Mouse (Mus musculus): ENCODE data around the gene Clybl. TPM values are rescaled to one million over a fixed set of nuclear protein-coding genes. Genes with fewer than 3 reads are reported as not detected.

The Clybl gene
- polyA plus RNA-seq, 1 experiment from 2014 or later = 27.9 TPM

DNA sequence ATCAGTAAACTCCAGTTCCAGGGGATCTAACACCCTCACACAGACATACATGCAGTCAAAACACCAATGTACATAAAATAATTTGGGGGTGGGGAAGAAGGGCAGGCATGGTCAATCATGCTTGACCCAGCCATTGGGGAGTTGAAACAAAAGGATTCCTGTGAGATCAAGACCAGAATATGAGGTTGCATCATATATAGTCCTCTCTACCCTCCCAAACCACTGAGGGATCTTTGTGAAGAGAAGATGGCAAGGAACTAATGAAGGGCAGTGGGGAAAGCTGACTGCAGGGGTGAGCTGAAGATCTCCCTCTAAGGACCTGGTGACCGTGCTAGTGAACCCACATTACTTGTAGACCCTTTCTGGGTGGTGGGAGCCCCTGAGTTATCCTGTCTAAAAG is 20.6 kb upstream of the Clybl start:
- no peak overlapping the region for H3K4me3 ChIP-seq (ENCODE audit: low read depth, low read length)
- no peak overlapping the region for H3K9ac ChIP-seq (ENCODE audit: low read length)
- H3K4me1 ChIP-seq (ENCODE audit: control insufficient read depth, insufficient read depth, low read length) = no peaks in the 10 kb centered on the region
- WGBS = 93% methylated on average over 1 of the region's 1 CpGs
- no peak for DNase-seq (ENCODE audit: low spot score)
- no peak overlapping the region for H3K4me2 ChIP-seq (ENCODE audit: low read depth, severe bottlenecking)
- no peak for ATAC-seq (ENCODE audit: insufficient number of reproducible peaks, low FRiP score, low TSS enrichment, low read depth)
- no peak overlapping the region for H3K27ac ChIP-seq (replicated peaks; ENCODE audit: low read depth, low read length)
- H3K9me3 ChIP-seq (ENCODE audit: control insufficient read depth, low read length) = no peaks in the 10 kb centered on the region
- peaks cover 2% of the 10 kb centered on the region; the same call in 1 of the 2 replicates for H3K36me3 ChIP-seq (ENCODE audit: control insufficient read depth, insufficient read depth, low read length)
- no peaks in the 10 kb centered on the region for H3K27me3 ChIP-seq (ENCODE audit: control insufficient read depth, insufficient read depth, low read length)

- DNase-seq (ENCODE audit: low spot score) (no peak), ATAC-seq (ENCODE audit: insufficient number of reproducible peaks, low FRiP score, low TSS enrichment, low read depth) (no peak)
- H3K27ac ChIP-seq (replicated peaks; ENCODE audit: low read depth, low read length) = no peak overlapping the region
- no peaks in the 10 kb centered on the region for H3K9me3 ChIP-seq (ENCODE audit: control insufficient read depth, low read length)
- WGBS = 93% methylated on average over 7 of the region's 7 CpGs
- no peak overlapping the region for H3K4me3 ChIP-seq (ENCODE audit: low read depth, low read length)
- no peaks in the 10 kb centered on the region for H3K36me3 ChIP-seq (ENCODE audit: control insufficient read depth, insufficient read depth, low read length)
- no peaks in the 10 kb centered on the region for H3K4me1 ChIP-seq (ENCODE audit: control insufficient read depth, insufficient read depth, low read length)
- H3K9ac ChIP-seq (ENCODE audit: low read length) = no peak overlapping the region
- H3K4me2 ChIP-seq (ENCODE audit: low read depth, severe bottlenecking) = no peak overlapping the region
- no peaks in the 10 kb centered on the region for H3K27me3 ChIP-seq (ENCODE audit: control insufficient read depth, insufficient read depth, low read length)
Measured at GRCm38 (mm10) chr14:122168912-122169311, 12.6 kb upstream of the Clybl start.

- H3K4me1 ChIP-seq (ENCODE audit: control insufficient read depth, insufficient read depth, low read length) = no peaks in the 10 kb centered on the region
- H3K4me3 ChIP-seq (ENCODE audit: low read depth, low read length) = no peak overlapping the region
- no peaks in the 10 kb centered on the region for H3K36me3 ChIP-seq (ENCODE audit: control insufficient read depth, insufficient read depth, low read length)
- no peak overlapping the region for H3K27ac ChIP-seq (replicated peaks; ENCODE audit: low read depth, low read length)
- no peaks in the 10 kb centered on the region for H3K9me3 ChIP-seq (ENCODE audit: control insufficient read depth, low read length)
- DNase-seq (ENCODE audit: low spot score) (no peak), ATAC-seq (ENCODE audit: insufficient number of reproducible peaks, low FRiP score, low TSS enrichment, low read depth) (no peak)
- no peak overlapping the region for H3K4me2 ChIP-seq (ENCODE audit: low read depth, severe bottlenecking)
- no peak overlapping the region for H3K9ac ChIP-seq (ENCODE audit: low read length)
- 84% methylated on average over 7 of the region's 7 CpGs for WGBS
- no peaks in the 10 kb centered on the region for H3K27me3 ChIP-seq (ENCODE audit: control insufficient read depth, insufficient read depth, low read length)
Measured at GRCm38 (mm10) chr14:122170202-122170781, 11.2 kb upstream of the Clybl start.

DNA sequence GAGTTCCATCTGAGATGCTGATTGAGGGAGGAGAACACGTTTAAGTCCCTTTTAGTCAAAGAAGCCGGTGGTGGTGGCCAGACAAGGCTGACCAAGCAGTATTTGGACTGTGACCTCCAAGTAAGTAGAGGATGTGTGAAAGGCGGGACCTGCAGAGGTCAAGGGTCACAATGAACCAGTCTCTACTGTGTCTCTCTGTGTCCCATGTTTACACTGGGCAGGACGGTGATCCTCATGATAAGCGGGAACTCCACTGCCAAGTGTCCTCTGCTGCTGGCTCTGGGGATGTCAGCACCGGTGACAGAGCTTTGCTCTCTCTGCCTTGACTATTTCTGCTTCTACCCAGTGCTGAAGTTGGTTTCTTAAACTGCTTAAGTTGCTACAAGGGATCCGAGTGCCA is 10.5 kb upstream of the Clybl start:
- Histone ChIP-seq H3K4me2 (ENCODE audit: low read depth, severe bottlenecking) (no peak overlapping the region), H3K27me3 (ENCODE audit: control insufficient read depth, insufficient read depth, low read length) (no peaks in the 10 kb centered on the region), H3K9me3 (ENCODE audit: control insufficient read depth, low read length) (no peaks in the 10 kb centered on the region), H3K27ac (replicated peaks; ENCODE audit: low read depth, low read length) (no peak overlapping the region), H3K9ac (ENCODE audit: low read length) (no peak overlapping the region), H3K4me1 (ENCODE audit: control insufficient read depth, insufficient read depth, low read length) (no peaks in the 10 kb centered on the region), H3K4me3 (ENCODE audit: low read depth, low read length) (no peak overlapping the region), H3K36me3 (ENCODE audit: control insufficient read depth, insufficient read depth, low read length) (no peaks in the 10 kb centered on the region)
- ATAC-seq (ENCODE audit: insufficient number of reproducible peaks, low FRiP score, low TSS enrichment, low read depth) (no peak), DNase-seq (ENCODE audit: low spot score) (no peak)
- 85% methylated on average over 7 of the region's 7 CpGs for WGBS

DNA sequence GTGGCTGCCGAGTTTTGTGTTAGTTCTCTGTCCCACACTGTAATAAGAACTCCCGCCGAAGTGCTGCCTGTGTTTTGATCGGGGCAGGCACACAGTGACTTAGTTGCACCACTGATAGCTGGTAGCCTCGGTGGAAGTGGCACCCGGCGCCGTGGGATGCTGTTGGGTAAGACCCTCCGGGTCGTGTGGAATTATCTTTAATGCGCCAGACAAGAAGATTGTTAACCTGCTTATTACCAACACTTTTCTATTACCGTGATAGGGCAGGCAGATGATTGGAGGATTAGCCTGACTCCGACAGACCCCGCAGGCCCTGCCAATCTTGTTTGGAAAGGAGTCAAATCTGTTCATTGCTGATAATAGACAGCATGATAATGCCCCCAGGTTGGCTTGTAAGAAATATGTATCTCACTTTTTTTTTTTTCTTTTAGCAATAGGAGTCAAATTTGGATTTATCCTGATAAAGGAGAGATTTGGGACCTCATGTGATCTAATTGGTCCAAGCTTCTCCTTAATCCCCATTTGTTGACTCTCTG is 5.2 kb upstream of the Clybl start:
- H3K27ac ChIP-seq (replicated peaks; ENCODE audit: low read depth, low read length) = no peak overlapping the region
- H3K4me1 ChIP-seq (ENCODE audit: control insufficient read depth, insufficient read depth, low read length) = 0 out of 2 replicates have a peak, but pooled peaks cover 3% of the 10 kb centered on the region
- DNase-seq (ENCODE audit: low spot score) (no peak), ATAC-seq (ENCODE audit: insufficient number of reproducible peaks, low FRiP score, low TSS enrichment, low read depth) (no peak)
- no peaks in the 10 kb centered on the region for H3K9me3 ChIP-seq (ENCODE audit: control insufficient read depth, low read length)
- no peaks in the 10 kb centered on the region for H3K36me3 ChIP-seq (ENCODE audit: control insufficient read depth, insufficient read depth, low read length)
- H3K27me3 ChIP-seq (ENCODE audit: control insufficient read depth, insufficient read depth, low read length) = no peaks in the 10 kb centered on the region
- H3K9ac ChIP-seq (ENCODE audit: low read length) = no peak overlapping the region
- no peak overlapping the region for H3K4me3 ChIP-seq (ENCODE audit: low read depth, low read length)
- H3K4me2 ChIP-seq (ENCODE audit: low read depth, severe bottlenecking) = no peak overlapping the region
- 88% methylated on average over 14 of the region's 14 CpGs for WGBS

- no peak for ATAC-seq (ENCODE audit: insufficient number of reproducible peaks, low FRiP score, low TSS enrichment, low read depth)
- Histone ChIP-seq H3K27me3 (ENCODE audit: control insufficient read depth, insufficient read depth, low read length) (no peaks in the 10 kb centered on the region), H3K9ac (ENCODE audit: low read length) (no peak overlapping the region), H3K4me1 (ENCODE audit: control insufficient read depth, insufficient read depth, low read length) (0 out of 2 replicates have a peak, but pooled peaks cover 3% of the 10 kb centered on the region), H3K4me2 (ENCODE audit: low read depth, severe bottlenecking) (no peak overlapping the region), H3K9me3 (ENCODE audit: control insufficient read depth, low read length) (no peaks in the 10 kb centered on the region), H3K36me3 (ENCODE audit: control insufficient read depth, insufficient read depth, low read length) (no peaks in the 10 kb centered on the region), H3K27ac (replicated peaks; ENCODE audit: low read depth, low read length) (no peak overlapping the region), H3K4me3 (ENCODE audit: low read depth, low read length) (no peak overlapping the region)
- 75% methylated on average over 16 of the region's 16 CpGs for WGBS
- no peak for DNase-seq (ENCODE audit: low spot score)
Measured at GRCm38 (mm10) chr14:122179262-122179661, 2.2 kb upstream of the Clybl start.

- no peaks in the 10 kb centered on the region for H3K9me3 ChIP-seq (ENCODE audit: control insufficient read depth, low read length)
- no peaks in the 10 kb centered on the region for H3K27me3 ChIP-seq (ENCODE audit: control insufficient read depth, insufficient read depth, low read length)
- no peak for DNase-seq (ENCODE audit: low spot score)
- H3K4me3 ChIP-seq (ENCODE audit: low read depth, low read length) = peak overlapping the region; percentile 63
- H3K9ac ChIP-seq (ENCODE audit: low read length) = peak overlapping the region; percentile 71
- 0 out of 2 replicates have a peak overlapping the region, but pooled peaks have one; percentile 36 for H3K27ac ChIP-seq (replicated peaks; ENCODE audit: low read depth, low read length)
- WGBS = 1% methylated on average over 12 of the region's 12 CpGs
- ATAC-seq (ENCODE audit: insufficient number of reproducible peaks, low FRiP score, low TSS enrichment, low read depth) = peak; percentile 72; the same call in 1 of the 2 replicates
- 0 out of 2 replicates have a peak, but pooled peaks cover 3% of the 10 kb centered on the region for H3K4me1 ChIP-seq (ENCODE audit: control insufficient read depth, insufficient read depth, low read length)
- H3K36me3 ChIP-seq (ENCODE audit: control insufficient read depth, insufficient read depth, low read length) = no peaks in the 10 kb centered on the region
- H3K4me2 ChIP-seq (ENCODE audit: low read depth, severe bottlenecking) = peak overlapping the region; percentile 61
Measured at GRCm38 (mm10) chr14:122181815-122182157, 282 bp downstream of the Clybl start.

- Histone ChIP-seq H3K9me3 (ENCODE audit: control insufficient read depth, low read length) (no peaks in the 10 kb centered on the region), H3K9ac (ENCODE audit: low read length) (no peak overlapping the region), H3K4me1 (ENCODE audit: control insufficient read depth, insufficient read depth, low read length) (0 out of 2 replicates have a peak, but pooled peaks cover 3% of the 10 kb centered on the region), H3K27ac (replicated peaks; ENCODE audit: low read depth, low read length) (no peak overlapping the region), H3K27me3 (ENCODE audit: control insufficient read depth, insufficient read depth, low read length) (no peaks in the 10 kb centered on the region), H3K4me2 (ENCODE audit: low read depth, severe bottlenecking) (no peak overlapping the region; the same call in 1 of the 2 replicates), H3K4me3 (ENCODE audit: low read depth, low read length) (no peak overlapping the region; the same call in 1 of the 2 replicates), H3K36me3 (ENCODE audit: control insufficient read depth, insufficient read depth, low read length) (no peaks in the 10 kb centered on the region)
- DNase-seq (ENCODE audit: low spot score) (no peak), ATAC-seq (ENCODE audit: insufficient number of reproducible peaks, low FRiP score, low TSS enrichment, low read depth) (no peak)
- WGBS = 78% methylated on average over 6 of the region's 6 CpGs
Measured at GRCm38 (mm10) chr14:122182220-122182619, 716 bp downstream of the Clybl start.

Measured in limb, embryonic 11.5 days (tissue).